Mouse (Mus musculus) kidney, postnatal 10 days (tissue): ENCODE results near the gene Ang2.

ENCODE experiments used
- DNase-seq: peaks from one replicate; pipeline ENCODE4 v3.0.0; 2021; ENCODE audit warnings: mixed read lengths

The Ang2 gene

DNA sequence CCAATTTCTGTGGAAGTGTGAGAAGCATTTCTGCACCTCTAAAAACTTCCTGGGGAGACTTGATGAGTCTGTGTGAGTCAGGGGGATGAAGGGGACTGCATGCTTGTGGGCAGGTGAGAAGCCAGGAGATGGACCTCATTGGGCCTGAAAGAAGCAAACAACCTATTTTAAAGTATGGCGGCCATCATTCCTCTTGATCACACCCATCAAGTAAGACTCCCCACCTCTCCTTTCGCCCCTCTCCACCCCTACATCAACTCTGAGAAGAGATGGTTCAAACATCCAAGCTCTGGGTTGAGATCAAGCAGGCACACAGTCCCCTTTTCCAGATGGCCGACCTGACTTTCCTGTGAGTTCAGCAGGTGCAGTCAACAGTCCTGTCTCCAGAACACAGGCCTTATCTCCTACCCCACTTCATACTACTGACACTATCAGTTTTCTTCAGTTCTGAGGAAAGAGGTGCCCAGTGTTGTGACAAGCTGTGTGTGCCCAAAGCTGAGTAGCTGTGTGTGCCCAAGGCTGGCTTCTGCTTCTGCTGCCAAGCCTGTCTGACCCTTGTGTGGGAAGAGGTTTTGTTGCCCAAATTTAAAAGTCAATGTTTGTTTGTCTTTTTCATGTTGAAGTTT, 48.6 kb downstream of the Ang2 start:
- DNase-seq = no peak

DNA sequence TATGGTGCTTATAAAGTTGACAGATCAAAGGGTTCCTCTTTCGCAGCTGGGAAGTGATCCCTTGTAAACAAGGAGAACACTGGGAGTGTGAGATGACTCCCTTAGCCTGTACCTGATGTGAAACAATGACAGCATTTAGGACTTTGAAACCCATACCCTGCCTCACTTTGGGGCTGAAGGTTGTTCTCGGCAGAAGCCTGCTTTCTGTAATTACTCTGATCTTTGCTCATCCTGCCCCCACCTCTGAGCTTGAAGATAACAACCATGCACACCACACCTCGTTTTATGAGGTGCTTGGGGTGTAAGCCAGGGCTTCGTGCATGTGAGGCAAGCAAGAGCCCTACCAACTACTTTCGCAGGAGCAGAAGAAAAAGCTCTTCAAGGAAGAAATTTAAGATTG, 49.8 kb downstream of the Ang2 start:
- DNase-seq = no peak

DNA sequence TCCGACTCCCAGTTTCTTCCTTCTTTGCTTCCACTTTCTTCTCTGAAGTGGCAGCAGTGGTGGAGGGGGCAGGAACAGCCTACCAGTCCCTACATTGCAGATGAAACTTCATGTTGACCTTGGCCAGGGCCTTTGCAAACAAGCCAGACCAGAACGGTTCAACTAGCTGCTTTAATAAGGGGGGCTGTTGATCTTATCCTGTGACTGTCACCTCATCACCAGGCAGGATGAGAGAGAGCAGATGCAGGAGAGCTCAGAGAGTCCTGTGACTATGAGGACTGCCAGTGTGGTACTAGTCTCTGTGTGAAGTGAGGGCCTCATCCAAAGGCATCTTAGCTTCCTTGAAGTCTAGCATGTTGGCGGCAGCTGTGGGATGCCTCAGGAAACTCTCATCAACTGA, 50.9 kb downstream of the Ang2 start:
- no peak for DNase-seq

DNA sequence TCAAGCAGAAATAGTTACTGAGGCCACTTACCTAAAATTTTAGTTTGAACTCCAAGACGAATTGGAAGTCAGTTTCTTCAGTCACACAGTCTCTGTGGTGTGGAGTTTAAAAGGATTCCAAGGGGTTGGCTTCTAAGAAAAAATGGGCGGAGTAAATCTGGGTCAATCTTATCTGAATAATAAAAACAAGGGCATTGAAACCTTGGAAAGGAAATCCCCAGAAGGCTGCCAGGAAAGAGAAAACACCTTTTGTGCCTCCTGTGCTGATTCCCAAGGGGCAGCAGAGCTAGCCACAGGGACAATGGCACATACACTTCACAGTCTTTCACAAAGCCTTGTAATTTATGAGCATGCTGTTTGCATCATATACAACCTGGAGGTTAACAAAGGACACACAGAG, 52.3 kb downstream of the Ang2 start, which contains the start of gene Rnase1:
Rnase1 (minus strand) TSS at position 101 of the 400 bp plus-strand sequence.
- DNase-seq = no peak

DNA sequence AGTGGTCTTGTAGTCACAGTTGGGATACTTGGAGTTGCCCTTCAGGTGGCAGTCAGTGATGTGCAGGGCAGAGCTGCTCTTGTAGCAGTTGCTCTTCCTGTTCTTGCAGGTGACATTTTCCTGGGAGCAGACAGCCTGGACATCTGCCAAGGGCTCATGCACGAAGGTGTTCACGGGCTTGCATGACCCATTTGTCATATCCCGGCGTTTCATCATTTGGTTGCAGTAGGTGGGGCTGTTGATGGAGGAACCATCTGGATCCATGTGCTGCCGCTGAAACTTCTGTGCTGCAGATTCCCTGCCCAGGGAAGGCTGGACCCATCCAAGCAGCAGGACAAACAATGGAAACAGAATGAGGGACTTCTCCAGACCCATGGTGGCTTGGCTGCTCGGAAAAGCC, 53.4 kb downstream of the Ang2 start:
- no peak for DNase-seq
